Mouse (Mus musculus) lung, adult 2 months (tissue): ENCODE results near the gene Hcfc1.

Source experiments
- CTCF ChIP-seq: fragments of 200-500 bp; IDR thresholded peaks from 2 replicates; pipeline ENCODE4 v1.5.1; 2011; ENCODE audit warnings: mild to moderate bottlenecking, low read length, control low read depth; ENCODE audit not compliant: insufficient read depth
- POLR2A ChIP-seq: fragments of 200-500 bp; IDR thresholded peaks from 2 replicates; pipeline ENCODE4 v1.6.1; 2011; ENCODE audit warnings: low read depth, mild to moderate bottlenecking, control low read depth, low read length, borderline replicate concordance; ENCODE audit errors: extremely low read depth

GRCm38 (mm10) chrX:73918631-73919030, 47.5 kb downstream of the Hcfc1 start:
- TF ChIP-seq CTCF (no peak), POLR2A (no peak)
